In genomic region chr7:19054047-19054776, GRCm38 (mm10) we compare ENCODE assay signal across 9 mouse cellular contexts. TPM values are rescaled to one million over a fixed set of nuclear protein-coding genes. Genes with fewer than 3 reads are reported as not detected.
DNase-seq lines count a peak whose midpoint lies in the region; ATAC-seq and TF ChIP-seq lines count a peak whose summit lies in the region.
"Had no signal": no experiment of that assay in that cellular context is flagged by ENCODE, and none has a peak within 500 bp of the region (broad histone marks: within the 10 kb centered on the region; RNA-seq: fewer than 3 reads in every experiment).

Gene Rsph6a (plus strand): TSS chr7:19054690.

- TF ChIP-seq CTCF in liver, postnatal 0 days (IDR thresholded peaks at IDR 0.05; ENCODE audit: low read depth) = peak; percentile 53

- H3K27ac ChIP-seq in hindbrain, embryonic 12.5 days = 0 out of 2 replicates have a peak within 1 kb of the TSS, but pooled peaks have one; percentile 5
- H3K27ac ChIP-seq in liver, postnatal 0 days (ENCODE audit: low read depth) = no peak within 1 kb of the TSS
- H3K27ac ChIP-seq in stomach, embryonic 14.5 days (ENCODE audit: low read length) = no peak within 1 kb of the TSS

- 28% methylated on average over 33 of the region's 33 CpGs for WGBS in hindbrain, embryonic 12.5 days
- 60% methylated on average over 33 of the region's 33 CpGs for WGBS in liver, postnatal 0 days (ENCODE audit: insufficient replicate concordance)
- WGBS in stomach, embryonic 14.5 days = 28% methylated on average over 33 of the region's 33 CpGs

- peak within 1 kb of the TSS; percentile 42 for H3K4me2 ChIP-seq in hindbrain, embryonic 12.5 days (replicated peaks)
- H3K4me2 ChIP-seq in liver, postnatal 0 days (ENCODE audit: low read depth, low read length) = no peak within 1 kb of the TSS
- H3K4me2 ChIP-seq in stomach, embryonic 14.5 days (replicated peaks; ENCODE audit: low read depth, low read length) = peak within 1 kb of the TSS; percentile 16; the same call in 1 of the 2 replicates

- no peak for TF ChIP-seq EP300 in liver, postnatal 0 days (IDR thresholded peaks at IDR 0.05; ENCODE audit: low read depth)

- peak; percentile 55 for DNase-seq in layer of hippocampus, adult 11-12 months (ENCODE audit: low spot score)
- DNase-seq in layer of hippocampus, adult 18-20 months (ENCODE audit: low spot score in 2 of 2) = no peak
- DNase-seq in NIH3T3 (ENCODE audit: low read depth) = peak; percentile 53
- peak; percentile 85 for DNase-seq in embryo, embryonic 9.5 days (ENCODE audit: extremely low spot score)
- no peak for DNase-seq in liver, postnatal 0 days
- DNase-seq in natural killer cell, adult 2 months (ENCODE audit: low spot score in 2 of 2) = no peak

- H3K9me3 ChIP-seq in hindbrain, embryonic 12.5 days (replicated peaks) = no peaks in the 10 kb centered on the region
- no peaks in the 10 kb centered on the region for H3K9me3 ChIP-seq in liver, postnatal 0 days (ENCODE audit: low read length)
- H3K9me3 ChIP-seq in stomach, embryonic 14.5 days (ENCODE audit: control insufficient read depth, low read depth, low read length) = no peaks in the 10 kb centered on the region

- 0 out of 2 replicates have a peak within 1 kb of the TSS, but pooled peaks have one; percentile 44 for H3K9ac ChIP-seq in hindbrain, embryonic 12.5 days
- no peak within 1 kb of the TSS for H3K9ac ChIP-seq in liver, postnatal 0 days (replicated peaks)
- H3K9ac ChIP-seq in stomach, embryonic 14.5 days (replicated peaks; ENCODE audit: low read depth, low read length) = no peak within 1 kb of the TSS

- ATAC-seq in hindbrain, embryonic 12.5 days (ENCODE audit: low FRiP score) = peak; percentile 68
- no peak for ATAC-seq in liver, postnatal 0 days
- ATAC-seq in stomach, embryonic 14.5 days (ENCODE audit: insufficient number of reproducible peaks, insufficient read depth, low FRiP score, low read depth) = no peak

- peak within 1 kb of the TSS; percentile 13 for H3K4me3 ChIP-seq in hindbrain, embryonic 12.5 days
- H3K4me3 ChIP-seq in liver, postnatal 0 days (ENCODE audit: low read depth, low read length) = no peak within 1 kb of the TSS
- H3K4me3 ChIP-seq in stomach, embryonic 14.5 days (ENCODE audit: low read depth, low read length) = no peak within 1 kb of the TSS
- H3K4me3 ChIP-seq: erythroblast, embryonic 14.5 days had no signal

- H3K27me3 ChIP-seq in hindbrain, embryonic 12.5 days = no peaks in the 10 kb centered on the region
- H3K27me3 ChIP-seq in liver, postnatal 0 days (ENCODE audit: insufficient read depth, low read length) = no peaks in the 10 kb centered on the region
- no peaks in the 10 kb centered on the region for H3K27me3 ChIP-seq in stomach, embryonic 14.5 days (ENCODE audit: control insufficient read depth, insufficient read depth, low read length)

- H3K4me1 ChIP-seq in hindbrain, embryonic 12.5 days = peaks cover 7% of the 10 kb centered on the region; the same call in 1 of the 2 replicates
- no peaks in the 10 kb centered on the region for H3K4me1 ChIP-seq in liver, postnatal 0 days (ENCODE audit: insufficient read depth)
- H3K4me1 ChIP-seq in stomach, embryonic 14.5 days (ENCODE audit: control insufficient read depth, insufficient read depth, low read length) = peaks cover 5% of the 10 kb centered on the region; the same call in 1 of the 2 replicates

- peaks cover 37% of the 10 kb centered on the region for H3K36me3 ChIP-seq in hindbrain, embryonic 12.5 days
- H3K36me3 ChIP-seq in liver, postnatal 0 days (replicated peaks; ENCODE audit: insufficient read depth, low read length) = peaks cover 21% of the 10 kb centered on the region
- H3K36me3 ChIP-seq in stomach, embryonic 14.5 days (ENCODE audit: control insufficient read depth, insufficient read depth, low read length) = peaks cover 25% of the 10 kb centered on the region

RNA-seq across cellular contexts. Expression of gene Rsph6a, which starts in this region (rescaled TPM):
- not detected for total RNA-seq in layer of hippocampus, adult 18-20 months (2021)
- polyA plus RNA-seq in hindbrain, embryonic 12.5 days (2016; fragmentation: Nextera tagmentation; extraction: Ambion mirVana) = not detected in 2 replicates
- polyA plus RNA-seq in liver, postnatal 0 days (2015; fragmentation: Nextera tagmentation; extraction: Ambion mirVana) = not detected in 2 replicates
- polyA plus RNA-seq in stomach, embryonic 14.5 days (2014; fragmentation: Nextera tagmentation; extraction: Ambion mirVana) = not detected in 2 replicates
- polyA plus RNA-seq: erythroblast, embryonic 14.5 days had no signal

Comparison
In these comparisons a context has a peak if more than half of its experiments do, and no peak if none do; other contexts are left out.
1. DNase-seq: peak in layer of hippocampus, adult 11-12 months (single experiment), NIH3T3 (single experiment) and embryo, embryonic 9.5 days (single experiment); none in layer of hippocampus, adult 18-20 months (0 of 2), liver, postnatal 0 days (single experiment) and natural killer cell, adult 2 months (0 of 2).
2. Peak in ATAC-seq, H3K4me3 ChIP-seq, H3K27ac ChIP-seq, H3K9ac ChIP-seq and H3K4me2 ChIP-seq in hindbrain, embryonic 12.5 days; RNA of the gene not detected or under 1 TPM.